In the genomic region with DNA sequence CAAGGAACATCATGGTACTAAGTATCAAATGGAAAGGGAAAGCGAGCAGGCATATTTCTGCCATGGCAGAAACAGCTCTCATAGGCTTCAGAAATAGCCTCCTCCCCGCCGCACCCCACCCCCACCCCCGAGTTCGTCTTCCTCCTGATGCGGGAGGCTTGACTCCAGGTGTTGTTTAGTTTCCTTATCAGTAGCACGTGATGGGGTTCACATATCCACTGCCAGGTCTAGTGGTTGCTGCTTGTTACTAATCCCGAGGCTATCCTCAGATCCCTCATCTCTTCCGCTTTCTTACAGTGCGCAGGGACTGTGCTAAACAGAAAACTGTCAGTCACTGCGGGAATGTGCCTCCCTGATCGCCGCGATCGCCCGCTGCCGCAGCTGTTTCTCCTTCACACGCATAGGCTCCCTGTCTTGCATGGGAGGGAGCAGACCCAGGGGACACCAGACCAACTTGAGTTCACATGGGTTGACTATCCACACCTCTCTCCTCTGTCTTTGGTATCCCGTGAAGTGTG, we compare ENCODE assay signal across 7 mouse cellular contexts. TPM values are rescaled to one million over a fixed set of nuclear protein-coding genes. Genes with fewer than 3 reads are reported as not detected.
DNase-seq lines count a peak whose midpoint lies in the region; ATAC-seq and TF ChIP-seq lines count a peak whose summit lies in the region.

No protein-coding gene starts in this region.

- ATAC-seq in hindbrain, embryonic 12.5 days (ENCODE audit: low FRiP score): peak; percentile 72
- peak; percentile 54 for ATAC-seq in megakaryocyte-erythroid progenitor cell, adult 5-6 weeks (replicated peaks; ENCODE audit: low FRiP score, low TSS enrichment, poor library complexity, severe bottlenecking)

- no peaks in the 10 kb centered on the region for H3K36me3 ChIP-seq in spleen, adult 2 months (ENCODE audit: control insufficient read depth, insufficient read depth, low read length)
- H3K36me3 ChIP-seq in hindbrain, embryonic 12.5 days: no peaks in the 10 kb centered on the region

- no peak for TF ChIP-seq CTCF in spleen, adult 2 months (IDR thresholded peaks at IDR 0.05; ENCODE audit: extremely low read depth, insufficient read depth, insufficient read length, insufficient replicate concordance)

- 1% methylated on average over 19 of the region's 19 CpGs for WGBS in spleen, adult 2 months
- WGBS in hindbrain, embryonic 12.5 days: 3% methylated on average over 19 of the region's 19 CpGs

- H3K27ac ChIP-seq in spleen, adult 2 months (ENCODE audit: insufficient read depth, low read length): no peak overlapping the region
- H3K27ac ChIP-seq in hindbrain, embryonic 12.5 days: peak overlapping the region; percentile 67; the same call in 1 of the 2 replicates

- H3K4me1 ChIP-seq in spleen, adult 2 months (ENCODE audit: control insufficient read depth, insufficient read depth, insufficient read length): peaks cover 2% of the 10 kb centered on the region; the same call in 1 of the 2 replicates
- H3K4me1 ChIP-seq in hindbrain, embryonic 12.5 days: peaks cover 9% of the 10 kb centered on the region

- peak overlapping the region; percentile 67 for H3K9ac ChIP-seq in hindbrain, embryonic 12.5 days

- H3K4me3 ChIP-seq in spleen, adult 2 months (ENCODE audit: extremely low read depth, insufficient read depth, insufficient read length): peak overlapping the region; percentile 66
- peak overlapping the region; percentile 55 for H3K4me3 ChIP-seq in hindbrain, embryonic 12.5 days

- 0 out of 2 replicates have a peak, but pooled peaks cover 1% of the 10 kb centered on the region for H3K27me3 ChIP-seq in spleen, adult 2 months (ENCODE audit: control insufficient read depth, insufficient read depth, low read length)
- peaks cover 21% of the 10 kb centered on the region for H3K27me3 ChIP-seq in hindbrain, embryonic 12.5 days

- peak in 1 of 2 experiments; percentile 8 for DNase-seq in spleen, adult 2 months (ENCODE audit: low read depth in 1 of 2, low spot score in 2 of 2)
- no peak for DNase-seq in spleen, postnatal 4 days (ENCODE audit: low spot score in 2 of 2)
- peak; percentile 9 for DNase-seq in embryo, embryonic 11 days
- DNase-seq in spleen, postnatal 10 days (ENCODE audit: low spot score in 2 of 2): no peak
- DNase-seq in kidney, postnatal 25 days: no peak

- no peak for TF ChIP-seq POLR2A in spleen, adult 2 months (IDR thresholded peaks at IDR 0.05; ENCODE audit: low read depth, low read length)

- no peaks in the 10 kb centered on the region for H3K9me3 ChIP-seq in hindbrain, embryonic 12.5 days (replicated peaks)

- peak overlapping the region; percentile 78 for H3K4me2 ChIP-seq in hindbrain, embryonic 12.5 days (replicated peaks)

RNA-seq across cellular contexts. Expression of gene Wnt7a, which starts 30.0 kb away (rescaled TPM):
- 1.6 and 1.7 TPM in 2 replicates for polyA plus RNA-seq in spleen, adult 2 months (2012; rRNA removed)
- polyA plus RNA-seq in hindbrain, embryonic 12.5 days (2016; fragmentation: Nextera tagmentation; extraction: Ambion mirVana): 9.4 and 12.0 TPM in 2 replicates
- not detected in 2 replicates for total RNA-seq in megakaryocyte-erythroid progenitor cell, adult 5-6 weeks (2014; fragmentation: Nextera tagmentation)
- total RNA-seq in megakaryocyte-erythroid progenitor cell, adult 5-6 weeks (2017): not detected in 2 replicates

RNA-seq across cellular contexts. Expression of gene Chchd4, which starts 32.1 kb away (rescaled TPM):
- polyA plus RNA-seq in spleen, adult 2 months (2012; rRNA removed): 2.3 and 2.7 TPM in 2 replicates
- 19.8 and 20.9 TPM in 2 replicates for polyA plus RNA-seq in hindbrain, embryonic 12.5 days (2016; fragmentation: Nextera tagmentation; extraction: Ambion mirVana)
- 23.1 and 26.8 TPM in 2 replicates for total RNA-seq in megakaryocyte-erythroid progenitor cell, adult 5-6 weeks (2014; fragmentation: Nextera tagmentation)
- total RNA-seq in megakaryocyte-erythroid progenitor cell, adult 5-6 weeks (2017): 24.1 and 24.9 TPM in 2 replicates

RNA-seq across cellular contexts. Expression of gene Tmem43, which starts 32.3 kb away (rescaled TPM):
- 22.8 and 26.6 TPM in 2 replicates for polyA plus RNA-seq in spleen, adult 2 months (2012; rRNA removed)
- 57.3 and 57.7 TPM in 2 replicates for polyA plus RNA-seq in hindbrain, embryonic 12.5 days (2016; fragmentation: Nextera tagmentation; extraction: Ambion mirVana)
- 18.7 and 19.4 TPM in 2 replicates for total RNA-seq in megakaryocyte-erythroid progenitor cell, adult 5-6 weeks (2014; fragmentation: Nextera tagmentation)
- total RNA-seq in megakaryocyte-erythroid progenitor cell, adult 5-6 weeks (2017): 16.0 and 22.4 TPM in 2 replicates
